ENCODE assay signal across 9 mouse cellular contexts in the genomic region with DNA sequence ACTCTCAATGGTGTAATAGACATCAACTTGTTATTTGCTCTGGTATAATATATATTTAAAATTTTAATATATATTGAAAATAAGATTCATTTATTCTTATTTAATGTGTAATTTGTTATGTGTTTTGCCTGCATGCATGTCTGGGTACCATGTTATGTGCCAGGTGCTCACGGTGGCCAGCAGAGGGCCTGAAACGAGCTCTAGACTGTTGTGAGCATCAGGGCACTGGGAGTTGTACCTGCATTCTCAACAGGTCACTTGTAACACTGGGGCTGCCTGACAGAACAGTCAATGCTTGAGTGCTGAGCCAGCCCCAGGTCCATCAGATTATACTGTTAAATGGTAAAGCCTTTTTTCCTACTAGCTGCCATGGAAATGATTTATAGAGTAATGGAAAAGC. TPM values are rescaled to one million over a fixed set of nuclear protein-coding genes. Genes with fewer than 3 reads are reported as not detected.
DNase-seq lines count a peak whose midpoint lies in the region; ATAC-seq and TF ChIP-seq lines count a peak whose summit lies in the region.
"Had no signal": no experiment of that assay in that cellular context is flagged by ENCODE, and none has a peak within 500 bp of the region (broad histone marks: within the 10 kb centered on the region; RNA-seq: fewer than 3 reads in every experiment).

No protein-coding gene starts in this region.

- H3K4me2 ChIP-seq in hindbrain, embryonic 15.5 days = no peak overlapping the region
- H3K4me2 ChIP-seq in hindbrain, embryonic 14.5 days (replicated peaks) = no peak overlapping the region
- H3K4me2 ChIP-seq: heart, embryonic 13.5 days had no signal

- WGBS in hindbrain, embryonic 15.5 days = 75% methylated on average over 2 of the region's 2 CpGs
- WGBS in hindbrain, embryonic 14.5 days = 81% methylated on average over 2 of the region's 2 CpGs
- WGBS in spleen, adult 2 months = 89% methylated on average over 2 of the region's 2 CpGs
- 69% methylated on average over 2 of the region's 2 CpGs for WGBS in small intestine, adult 2 months

- H3K27ac ChIP-seq in hindbrain, embryonic 15.5 days (replicated peaks) = no peak overlapping the region
- H3K27ac ChIP-seq in hindbrain, embryonic 14.5 days = no peak overlapping the region
- no peak overlapping the region for H3K27ac ChIP-seq in spleen, adult 2 months (ENCODE audit: insufficient read depth, low read length)
- H3K27ac ChIP-seq in bone marrow macrophage, adult 2 months (ENCODE audit: insufficient read depth, low read depth, low read length) = no peak overlapping the region
- no peak overlapping the region for H3K27ac ChIP-seq in small intestine, adult 2 months (ENCODE audit: insufficient read depth, low read depth, low read length)
- H3K27ac ChIP-seq: heart, embryonic 13.5 days had no signal

- TF ChIP-seq POLR2A in spleen, adult 2 months (IDR thresholded peaks at IDR 0.05; ENCODE audit: low read depth, low read length) = no peak
- TF ChIP-seq POLR2A in bone marrow macrophage, adult 2 months (IDR thresholded peaks at IDR 0.05; ENCODE audit: borderline replicate concordance, low read depth, low read length) = no peak
- TF ChIP-seq POLR2A in small intestine, adult 2 months (IDR thresholded peaks at IDR 0.05; ENCODE audit: low read depth, low read length) = no peak

- no peak for DNase-seq in hindbrain, embryonic 14.5 days (ENCODE audit: low spot score)
- DNase-seq in spleen, adult 2 months (ENCODE audit: low read depth in 1 of 2, low spot score in 2 of 2) = no peak
- no peak for DNase-seq in spleen, postnatal 4 days (ENCODE audit: low spot score in 2 of 2)
- no peak for DNase-seq in MN1 (ENCODE audit: low spot score)
- no peak for DNase-seq in cerebellum, postnatal 36 days

- no peaks in the 10 kb centered on the region for H3K9me3 ChIP-seq in hindbrain, embryonic 15.5 days
- H3K9me3 ChIP-seq in hindbrain, embryonic 14.5 days (ENCODE audit: control insufficient read depth, low read length) = no peaks in the 10 kb centered on the region
- H3K9me3 ChIP-seq: heart, embryonic 13.5 days had no signal

- peak; percentile 72; the same call in 1 of the 2 replicates for ATAC-seq in hindbrain, embryonic 15.5 days (ENCODE audit: low FRiP score, low read depth)
- no peak for ATAC-seq in hindbrain, embryonic 14.5 days (ENCODE audit: low FRiP score)

- H3K9ac ChIP-seq in hindbrain, embryonic 15.5 days = no peak overlapping the region
- H3K9ac ChIP-seq in hindbrain, embryonic 14.5 days = no peak overlapping the region
- H3K9ac ChIP-seq: heart, embryonic 13.5 days had no signal

- TF ChIP-seq CTCF in spleen, adult 2 months (IDR thresholded peaks at IDR 0.05; ENCODE audit: extremely low read depth, insufficient read depth, insufficient read length, insufficient replicate concordance) = peak; percentile 10; the same call in 1 of the 2 replicates
- 0 out of 2 replicates have a peak, but pooled peaks have one; percentile 13 for TF ChIP-seq CTCF in bone marrow macrophage, adult 2 months (IDR thresholded peaks at IDR 0.05; ENCODE audit: low read depth, low read length)
- TF ChIP-seq CTCF in small intestine, adult 2 months (IDR thresholded peaks at IDR 0.05; ENCODE audit: extremely low read depth, insufficient read length, insufficient replicate concordance, low read depth, low read length) = peak; percentile 58; the same call in 1 of the 2 replicates

- no peaks in the 10 kb centered on the region for H3K27me3 ChIP-seq in hindbrain, embryonic 15.5 days
- no peaks in the 10 kb centered on the region for H3K27me3 ChIP-seq in hindbrain, embryonic 14.5 days (ENCODE audit: control insufficient read depth, insufficient read depth, low read length)
- no peaks in the 10 kb centered on the region for H3K27me3 ChIP-seq in spleen, adult 2 months (ENCODE audit: control insufficient read depth, insufficient read depth, low read length)
- no peaks in the 10 kb centered on the region for H3K27me3 ChIP-seq in small intestine, adult 2 months (ENCODE audit: control insufficient read depth, insufficient read depth, low read length)
- H3K27me3 ChIP-seq: heart, embryonic 13.5 days had no signal

- H3K4me1 ChIP-seq in hindbrain, embryonic 15.5 days (replicated peaks) = no peaks in the 10 kb centered on the region
- H3K4me1 ChIP-seq in hindbrain, embryonic 14.5 days (replicated peaks; ENCODE audit: control insufficient read depth, insufficient read depth, low read length) = no peaks in the 10 kb centered on the region
- H3K4me1 ChIP-seq in spleen, adult 2 months (ENCODE audit: control insufficient read depth, insufficient read depth, insufficient read length) = no peaks in the 10 kb centered on the region
- peaks cover 4% of the 10 kb centered on the region for H3K4me1 ChIP-seq in bone marrow macrophage, adult 2 months (ENCODE audit: control insufficient read depth, insufficient read depth, low read length)
- H3K4me1 ChIP-seq in small intestine, adult 2 months (ENCODE audit: control insufficient read depth, insufficient read depth, insufficient read length, low read length) = no peaks in the 10 kb centered on the region
- H3K4me1 ChIP-seq: heart, embryonic 13.5 days had no signal

- no peak overlapping the region for H3K4me3 ChIP-seq in hindbrain, embryonic 15.5 days
- H3K4me3 ChIP-seq in hindbrain, embryonic 14.5 days (replicated peaks; ENCODE audit: low read length) = no peak overlapping the region
- H3K4me3 ChIP-seq in spleen, adult 2 months (ENCODE audit: extremely low read depth, insufficient read depth, insufficient read length) = no peak overlapping the region
- H3K4me3 ChIP-seq in bone marrow macrophage, adult 2 months (ENCODE audit: insufficient read depth, low read length) = no peak overlapping the region
- H3K4me3 ChIP-seq in small intestine, adult 2 months (ENCODE audit: low read depth, low read length) = no peak overlapping the region
- H3K4me3 ChIP-seq: heart, embryonic 13.5 days had no signal

- peaks cover 25% of the 10 kb centered on the region for H3K36me3 ChIP-seq in hindbrain, embryonic 15.5 days
- H3K36me3 ChIP-seq in hindbrain, embryonic 14.5 days (replicated peaks; ENCODE audit: control insufficient read depth, insufficient read depth) = peaks cover 60% of the 10 kb centered on the region
- H3K36me3 ChIP-seq in spleen, adult 2 months (ENCODE audit: control insufficient read depth, insufficient read depth, low read length) = peaks cover 12% of the 10 kb centered on the region
- H3K36me3 ChIP-seq in small intestine, adult 2 months (ENCODE audit: control insufficient read depth, insufficient read depth, low read length) = peaks cover 33% of the 10 kb centered on the region

RNA-seq across cellular contexts. Expression of gene Gin1, which starts 43.2 kb away (rescaled TPM):
- polyA plus RNA-seq in hindbrain, embryonic 15.5 days (2015; fragmentation: Nextera tagmentation; extraction: Ambion mirVana) = 14.6 and 15.1 TPM in 2 replicates
- polyA plus RNA-seq in hindbrain, embryonic 14.5 days (2014; fragmentation: Nextera tagmentation; extraction: Ambion mirVana) = 12.7 and 13.1 TPM in 2 replicates
- polyA plus RNA-seq in spleen, adult 2 months (2012; rRNA removed) = 1.1 and 1.3 TPM in 2 replicates
- 12.7 and 19.5 TPM in 2 replicates for polyA plus RNA-seq in bone marrow macrophage, adult 2 months (2012; ENCODE audit: insufficient read depth, insufficient read length, missing spikeins)
- 0.38 and 0.94 TPM in 2 replicates for polyA plus RNA-seq in small intestine, adult 2 months (2012; rRNA removed)

RNA-seq across cellular contexts. Expression of gene Ppip5k2, which starts 43.5 kb away (rescaled TPM):
- polyA plus RNA-seq in hindbrain, embryonic 15.5 days (2015; fragmentation: Nextera tagmentation; extraction: Ambion mirVana) = 53.5 and 55.4 TPM in 2 replicates
- 73.4 and 75.6 TPM in 2 replicates for polyA plus RNA-seq in hindbrain, embryonic 14.5 days (2014; fragmentation: Nextera tagmentation; extraction: Ambion mirVana)
- polyA plus RNA-seq in spleen, adult 2 months (2012; rRNA removed) = 3.0 and 3.8 TPM in 2 replicates
- polyA plus RNA-seq in bone marrow macrophage, adult 2 months (2012; ENCODE audit: insufficient read depth, insufficient read length, missing spikeins) = 18.7 and 21.2 TPM in 2 replicates
- 1.6 and 4.6 TPM in 2 replicates for polyA plus RNA-seq in small intestine, adult 2 months (2012; rRNA removed)
